Mouse (Mus musculus) midbrain, postnatal 0 days (tissue): ENCODE measurements around the gene Spock1. TPM values are rescaled to one million over a fixed set of nuclear protein-coding genes. Genes with fewer than 3 reads are reported as not detected.

Experiments
- ATAC-seq: fragments of 200-750 bp; cut with Nextera tagmentation; 2 replicates; pipeline ENCODE4 v1.8.0; 2017; ENCODE audit warnings: moderate number of reproducible peaks, mild to moderate bottlenecking, moderate TSS enrichment, moderate library complexity; ENCODE audit not compliant: low FRiP score
- DNase-seq: peaks from one replicate; pipeline ENCODE4 v3.0.0-alpha.2; 2015; ENCODE audit warnings: low spot score
- H3K27ac ChIP-seq: fragments of 300-500 bp; sonication (generic); 2 replicates; pipeline ENCODE4 v1.5.1; 2014; ENCODE audit warnings: low read depth, mild to moderate bottlenecking, low read length, mixed read lengths
- H3K27me3 ChIP-seq: fragments of 300-500 bp; sonication (generic); 2 replicates; pipeline ENCODE4 v1.6.1; 2014; ENCODE audit warnings: low read length, control low read depth, mixed read lengths; ENCODE audit not compliant: insufficient read depth
- H3K36me3 ChIP-seq: fragments of 300-500 bp; sonication (generic); 2 replicates; pipeline ENCODE4 v1.6.1; 2014; ENCODE audit warnings: low read length, control low read depth, mixed read lengths; ENCODE audit not compliant: insufficient read depth
- H3K4me1 ChIP-seq: fragments of 300-500 bp; sonication (generic); 2 replicates; pipeline ENCODE4 v1.6.1; 2014; ENCODE audit warnings: mild to moderate bottlenecking, control low read depth, antibody characterized with exemption, low read length, mixed read lengths; ENCODE audit not compliant: insufficient read depth
- H3K4me2 ChIP-seq: fragments of 300-500 bp; sonication (generic); 2 replicates; pipeline ENCODE4 v1.6.1; 2014; ENCODE audit warnings: low read depth, mild to moderate bottlenecking, low read length, mixed read lengths; ENCODE audit not compliant: poor library complexity, severe bottlenecking
- H3K4me3 ChIP-seq: fragments of 300-500 bp; sonication (generic); 2 replicates; pipeline ENCODE4 v1.5.1; 2014; ENCODE audit warnings: low read depth, mild to moderate bottlenecking, low read length, moderate library complexity
- H3K9ac ChIP-seq: fragments of 300-500 bp; sonication (generic); replicated peaks from 2 replicates; pipeline ENCODE4 v1.6.1; 2014; ENCODE audit warnings: mild to moderate bottlenecking, low read length, moderate library complexity, mixed read lengths; ENCODE audit not compliant: poor library complexity, severe bottlenecking
- H3K9me3 ChIP-seq: fragments of 300-500 bp; sonication (generic); 2 replicates; pipeline ENCODE4 v1.6.1; 2016; ENCODE audit warnings: low read length, control low read depth
- CTCF ChIP-seq: IDR thresholded peaks from 2 replicates; pipeline ENCODE4 v1.5.1; 2016; ENCODE audit warnings: antibody characterized with exemption, mild to moderate bottlenecking
- WGBS: fragments of 180-500 bp; shearing (Covaris S2); extraction: QIAGEN DNeasy Blood & Tissue Kit; methylation state at CpG from one replicate; pipeline ENCODE4 v1.1.7; 2014; 5-methylcytosine and 5-hydroxymethylcytosine counted together
- polyA plus RNA-seq: library from polyadenylated mRNA; unstranded; fragments of >200 nt; fragmentation: Nextera tagmentation; extraction: Ambion mirVana; gene quantifications from 2 replicates; pipeline ENCODE4 v1.2.1, GENCODE M21; 2015
- total RNA-seq: library from RNA; depleted of rRNA; stranded (reverse); fragments of >200 nt; gene quantifications from 2 replicates; pipeline ENCODE4 v1.2.3, GENCODE M21; 2014

Gene Spock1
- total and polyA plus RNA-seq, 2 experiments from 2014 or later: 91.5 to 94.8 TPM

DNA sequence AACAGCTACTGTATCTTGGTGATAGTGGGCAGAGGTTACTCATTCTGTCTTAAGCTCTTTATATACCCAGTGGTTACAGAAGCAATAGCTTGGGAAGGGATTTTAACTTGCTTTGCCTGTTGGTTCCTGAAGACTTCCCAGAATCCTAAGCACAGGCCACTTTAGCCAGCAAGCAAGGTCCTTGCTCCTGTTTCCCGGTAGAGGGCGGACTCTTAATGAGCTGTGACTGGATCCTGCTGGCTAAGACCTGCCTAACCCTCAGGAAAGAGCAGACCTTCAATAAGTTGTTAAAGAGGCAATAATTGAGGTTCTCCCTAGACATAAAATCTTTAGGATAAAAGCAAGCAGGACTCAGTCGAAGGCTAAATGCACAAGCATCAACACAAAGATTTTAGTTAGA is 387.0 kb downstream of the Spock1 start:
- Histone ChIP-seq H3K36me3 (no peaks in the 10 kb centered on the region), H3K4me1 (no peaks in the 10 kb centered on the region), H3K9ac (no peak overlapping the region), H3K9me3 (no peaks in the 10 kb centered on the region), H3K4me2 (no peak overlapping the region), H3K27ac (no peak overlapping the region), H3K4me3 (no peak overlapping the region), H3K27me3 (no peaks in the 10 kb centered on the region)
- 19% methylated on average over 3 of the region's 3 CpGs for WGBS
- peak; percentile 79 for TF ChIP-seq CTCF
- no peak for ATAC-seq
- DNase-seq: peak; percentile 71

DNA sequence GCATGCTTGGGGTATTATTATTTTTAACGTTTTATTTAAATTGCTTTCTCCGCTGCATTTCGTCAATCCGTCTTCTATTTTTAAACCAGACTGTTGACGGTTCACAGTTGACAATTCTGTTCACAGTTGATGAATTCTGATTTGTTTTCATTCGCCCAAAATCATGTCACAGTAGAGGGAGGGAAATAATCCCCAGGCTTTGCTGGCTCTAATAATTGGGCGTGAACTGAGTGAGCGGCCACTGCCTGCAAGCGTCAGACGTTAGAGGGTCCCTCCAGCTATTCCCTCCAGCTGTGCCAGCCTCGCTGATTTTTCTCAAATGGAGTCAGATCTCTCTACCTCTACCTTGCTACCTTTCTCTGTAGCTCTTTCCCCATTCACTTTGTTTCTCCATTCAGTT is 388.3 kb downstream of the Spock1 start:
- Histone ChIP-seq H3K9ac (no peak overlapping the region), H3K27me3 (no peaks in the 10 kb centered on the region), H3K4me3 (no peak overlapping the region), H3K36me3 (no peaks in the 10 kb centered on the region), H3K4me2 (peak overlapping the region; percentile 26; the same call in 1 of the 2 replicates), H3K27ac (no peak overlapping the region), H3K9me3 (no peaks in the 10 kb centered on the region), H3K4me1 (no peaks in the 10 kb centered on the region)
- ATAC-seq (no peak), DNase-seq (no peak)
- TF ChIP-seq CTCF: no peak
- WGBS: 22% methylated on average over 11 of the region's 11 CpGs

DNA sequence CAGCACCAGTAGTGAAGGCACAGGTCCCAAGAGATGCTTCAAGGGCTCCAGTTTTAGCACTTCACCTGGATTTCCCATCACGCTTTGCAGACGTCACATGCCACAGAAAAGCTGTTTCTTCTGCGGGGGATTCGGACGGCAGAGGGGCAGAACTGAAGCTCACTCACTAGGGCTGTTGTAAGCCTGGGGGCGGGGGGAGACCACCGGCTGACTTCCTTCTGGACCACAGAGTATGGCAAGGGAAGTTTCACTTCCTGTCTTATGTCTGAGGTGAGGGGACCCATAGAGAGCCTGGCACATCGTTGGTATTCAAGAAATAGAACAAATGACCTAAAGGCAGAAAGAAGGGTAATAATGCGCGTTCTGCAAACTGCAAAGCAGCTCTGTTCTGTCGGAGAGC is 392.4 kb downstream of the Spock1 start:
- no peak overlapping the region for H3K4me2 ChIP-seq
- H3K9ac ChIP-seq: no peak overlapping the region
- H3K27me3 ChIP-seq: no peaks in the 10 kb centered on the region
- DNase-seq: no peak
- no peak for TF ChIP-seq CTCF
- WGBS: 69% methylated on average over 11 of the region's 11 CpGs
- H3K36me3 ChIP-seq: no peaks in the 10 kb centered on the region
- H3K9me3 ChIP-seq: no peaks in the 10 kb centered on the region
- no peak overlapping the region for H3K27ac ChIP-seq
- H3K4me1 ChIP-seq: no peaks in the 10 kb centered on the region
- no peak overlapping the region for H3K4me3 ChIP-seq
- no peak for ATAC-seq

DNA sequence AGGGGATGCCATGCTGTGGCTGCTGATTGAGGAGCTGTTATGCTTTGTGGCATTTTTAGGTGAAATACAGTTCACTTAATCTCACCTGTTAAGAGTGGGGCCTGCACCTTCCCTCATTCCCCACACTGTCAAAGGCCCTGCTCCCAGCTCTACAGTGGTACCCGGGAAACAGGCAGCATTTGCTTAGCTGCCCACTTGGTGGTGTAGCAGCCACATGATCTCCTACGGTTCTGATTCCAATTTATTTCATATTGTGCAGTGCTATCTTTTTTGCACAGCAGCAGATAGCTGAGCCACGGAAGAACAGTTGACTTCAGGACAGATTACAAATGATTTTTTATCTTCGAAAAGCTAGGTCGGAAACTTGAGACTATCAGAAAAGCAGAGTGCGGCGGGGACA is 406.6 kb downstream of the Spock1 start:
- 66% methylated on average over 7 of the region's 7 CpGs for WGBS
- Histone ChIP-seq H3K4me3 (no peak overlapping the region), H3K36me3 (no peaks in the 10 kb centered on the region), H3K4me1 (no peaks in the 10 kb centered on the region), H3K9me3 (no peaks in the 10 kb centered on the region), H3K27me3 (no peaks in the 10 kb centered on the region), H3K4me2 (no peak overlapping the region), H3K27ac (no peak overlapping the region), H3K9ac (no peak overlapping the region)
- peak; percentile 44; the same call in 1 of the 2 replicates for ATAC-seq
- peak; percentile 76 for TF ChIP-seq CTCF
- peak; percentile 66 for DNase-seq

DNA sequence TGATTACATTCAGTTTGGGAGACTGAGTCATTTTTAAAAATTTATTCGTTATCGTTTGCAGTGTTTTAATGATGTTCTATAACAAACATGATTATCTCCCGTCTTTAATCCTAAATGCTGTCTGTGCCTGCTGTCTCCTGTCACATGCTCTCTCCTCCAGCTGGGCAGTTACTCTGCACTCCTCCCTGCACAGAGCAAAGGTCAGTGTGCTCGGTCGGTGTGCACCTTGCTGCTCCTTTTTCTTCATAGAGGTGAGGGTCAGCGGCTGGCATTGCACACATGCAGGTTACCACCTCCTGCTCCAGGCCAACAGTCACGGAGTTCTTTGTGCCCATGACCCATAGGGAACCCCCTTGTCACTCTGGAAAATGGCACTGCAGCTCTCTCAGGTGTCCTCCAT is 411.4 kb downstream of the Spock1 start:
- TF ChIP-seq CTCF: no peak
- Histone ChIP-seq H3K27me3 (no peaks in the 10 kb centered on the region), H3K9ac (no peak overlapping the region), H3K4me3 (no peak overlapping the region), H3K36me3 (no peaks in the 10 kb centered on the region), H3K4me1 (no peaks in the 10 kb centered on the region), H3K4me2 (no peak overlapping the region), H3K27ac (no peak overlapping the region), H3K9me3 (no peaks in the 10 kb centered on the region)
- DNase-seq: no peak
- WGBS: 66% methylated on average over 7 of the region's 7 CpGs
- ATAC-seq: no peak

DNA sequence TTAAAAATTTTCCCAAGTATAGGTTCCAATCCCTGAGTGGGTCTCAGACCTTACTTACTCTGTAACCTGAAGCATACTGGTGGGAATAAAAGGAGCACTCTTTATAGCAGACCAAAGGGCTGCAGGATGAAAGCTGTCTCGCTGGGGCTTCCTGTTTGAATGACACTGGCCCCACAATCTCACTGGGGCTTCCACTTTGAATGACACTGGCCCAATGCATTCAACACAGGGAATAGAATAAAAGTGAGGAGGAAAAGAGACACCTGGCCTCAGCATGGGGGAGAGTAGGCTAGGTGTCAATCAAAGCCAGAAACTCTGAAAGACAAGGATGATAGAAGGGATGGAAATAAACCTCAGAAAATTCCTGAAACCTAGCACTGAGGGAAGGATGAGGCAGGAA is 413.3 kb downstream of the Spock1 start:
- Histone ChIP-seq H3K4me2 (no peak overlapping the region), H3K4me1 (no peaks in the 10 kb centered on the region), H3K9ac (no peak overlapping the region), H3K27me3 (no peaks in the 10 kb centered on the region), H3K27ac (no peak overlapping the region), H3K4me3 (no peak overlapping the region), H3K9me3 (no peaks in the 10 kb centered on the region), H3K36me3 (no peaks in the 10 kb centered on the region)
- TF ChIP-seq CTCF: no peak
- DNase-seq (no peak), ATAC-seq (no peak)
- 47% methylated on average over 1 of the region's 1 CpGs for WGBS
